Mouse (Mus musculus) right cerebral cortex, postnatal 14 days (tissue): Measurements from ENCODE around the gene Hsd3b6.
"Not testable (repeated sequence)": the region's sequence is repeated elsewhere in the genome, so short reads cannot be mapped to it uniquely, and the experiment has no call there.

ENCODE experiments used
- DNase-seq: peaks from one replicate; pipeline ENCODE4 v3.0.0; 2022

Hsd3b6 gene

DNA sequence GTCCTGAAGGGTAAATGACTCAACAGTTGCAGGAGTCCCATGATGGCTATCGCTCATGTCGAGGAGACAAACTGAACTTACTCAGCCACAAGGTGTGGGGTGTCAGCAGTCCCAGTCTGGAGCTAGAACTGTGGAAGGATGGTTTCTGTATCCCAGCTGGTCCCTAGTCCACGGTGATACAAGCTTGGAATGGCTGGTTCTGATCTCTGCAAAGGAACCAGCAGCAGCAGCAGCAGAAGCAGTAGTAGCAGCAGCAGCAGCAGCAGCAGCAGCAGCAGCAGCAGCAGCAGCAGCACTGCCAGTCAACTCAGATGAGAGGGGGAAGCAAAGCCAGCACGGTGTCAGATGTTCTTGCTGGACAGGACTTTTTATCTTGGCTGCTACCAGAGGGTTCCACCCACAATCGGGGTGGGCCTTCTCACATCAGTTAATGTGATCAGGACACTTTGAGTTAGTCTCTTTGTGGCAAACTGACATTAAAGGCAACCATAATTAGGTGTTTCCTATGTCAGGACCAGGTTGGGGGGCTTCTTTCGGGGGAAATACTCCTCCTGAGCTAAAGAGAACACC is at the start of gene Hsd3b6:
Gene Hsd3b6, minus strand, starts transcription at position 343 of the 570 bp plus-strand sequence.
- no peak for DNase-seq

DNA sequence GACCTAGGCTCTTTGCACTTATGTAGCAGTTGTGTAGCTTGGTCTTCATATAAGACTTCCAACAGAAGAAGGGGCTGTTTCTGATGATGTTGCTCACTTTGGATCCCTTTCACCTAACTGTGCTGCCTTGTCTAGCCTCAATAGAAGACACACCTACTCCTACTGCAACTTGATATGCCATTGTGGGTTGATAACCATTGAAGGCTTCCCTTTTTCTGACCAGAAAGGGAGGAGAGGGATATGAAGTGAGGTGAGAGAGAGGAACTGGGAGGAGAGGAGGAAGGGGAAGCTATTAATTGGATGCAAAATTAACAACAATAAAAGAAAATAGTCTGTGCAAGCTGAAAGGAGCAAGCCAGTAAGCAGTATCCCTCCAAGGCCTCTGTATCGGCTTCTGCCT is 48.6 kb upstream of the Hsd3b6 start:
- DNase-seq: no peak

DNA sequence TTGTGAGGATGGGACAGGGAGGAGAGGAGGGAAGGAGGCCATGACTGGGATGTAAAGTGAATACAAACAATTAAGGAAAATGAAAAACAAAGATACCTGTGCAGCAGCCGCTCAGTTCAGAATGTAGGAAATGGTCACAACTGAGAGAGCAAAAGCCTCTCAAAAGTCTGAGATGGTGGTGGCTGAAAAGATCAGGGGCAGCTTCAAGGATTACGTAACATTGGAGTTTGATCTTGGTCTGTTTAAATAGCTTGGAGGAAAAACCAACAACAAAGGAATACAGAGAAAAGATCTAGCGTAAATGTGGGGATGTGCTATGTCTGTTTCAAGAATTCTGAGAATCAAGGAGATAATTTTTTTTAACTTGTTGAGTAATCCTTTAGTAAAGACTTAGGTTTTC is 45.3 kb upstream of the Hsd3b6 start, which contains the start of gene Hsd3b1:
Gene Hsd3b1, minus strand, starts transcription at position 219 of the 400 bp plus-strand sequence.
- no peak for DNase-seq

DNA sequence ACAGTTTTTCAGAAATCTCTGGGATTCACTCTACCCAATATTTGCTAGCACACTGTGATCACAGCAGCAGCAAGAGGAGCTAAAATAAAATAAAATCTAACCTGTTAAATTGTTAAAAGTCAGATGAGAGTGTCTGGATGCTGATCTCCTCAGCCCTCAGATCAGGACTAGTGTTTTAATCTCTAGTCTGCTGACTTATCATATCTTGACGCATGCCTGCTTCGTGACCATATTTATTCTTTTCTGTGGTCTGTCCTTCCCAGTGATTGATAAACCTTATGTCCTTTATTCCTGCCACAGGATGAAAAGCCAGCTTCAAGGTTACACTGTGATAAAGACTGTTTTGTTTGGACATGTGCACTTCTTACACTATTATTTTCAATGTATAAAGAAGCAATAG is 43.8 kb upstream of the Hsd3b6 start:
- DNase-seq: no peak

DNA sequence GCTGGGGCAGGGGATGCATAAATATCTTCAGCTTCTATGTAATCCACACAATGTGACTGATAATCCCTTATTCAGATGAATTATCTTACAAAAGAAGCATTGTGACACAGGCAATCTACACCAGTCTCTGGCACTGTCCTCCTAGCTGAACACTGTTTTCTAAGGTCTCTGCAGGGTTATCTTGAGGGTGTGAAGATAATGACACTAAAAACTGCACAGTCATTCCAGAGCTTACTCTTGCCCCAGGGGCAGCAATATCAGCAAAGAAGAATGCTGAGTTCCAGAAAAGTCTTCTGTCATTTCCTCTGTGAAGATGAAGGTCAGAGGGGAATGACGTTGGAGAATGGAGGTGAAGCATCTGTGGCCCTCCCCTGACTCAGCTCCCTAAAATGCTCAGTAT is 42.6 kb upstream of the Hsd3b6 start:
- no peak for DNase-seq

DNA sequence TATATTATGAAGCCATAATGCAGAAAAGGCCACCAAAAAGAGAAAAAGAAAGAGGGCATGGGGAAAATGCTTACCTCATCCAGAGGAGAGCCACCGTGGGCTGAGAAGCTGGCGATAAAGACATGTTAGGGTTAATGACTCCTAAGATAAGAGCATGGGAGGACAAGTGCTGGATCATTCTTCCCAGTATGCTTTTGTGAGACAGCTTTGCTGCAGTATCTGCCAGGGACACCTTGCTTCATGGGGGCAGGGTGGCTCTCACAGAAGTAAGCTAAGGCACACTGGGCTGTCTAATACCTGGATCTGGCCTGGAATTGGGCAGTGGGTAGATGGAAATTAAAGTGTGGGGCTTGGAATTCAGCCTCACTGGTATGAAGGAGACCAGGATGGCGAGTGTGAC is 40.9 kb upstream of the Hsd3b6 start:
- DNase-seq: no peak

DNA sequence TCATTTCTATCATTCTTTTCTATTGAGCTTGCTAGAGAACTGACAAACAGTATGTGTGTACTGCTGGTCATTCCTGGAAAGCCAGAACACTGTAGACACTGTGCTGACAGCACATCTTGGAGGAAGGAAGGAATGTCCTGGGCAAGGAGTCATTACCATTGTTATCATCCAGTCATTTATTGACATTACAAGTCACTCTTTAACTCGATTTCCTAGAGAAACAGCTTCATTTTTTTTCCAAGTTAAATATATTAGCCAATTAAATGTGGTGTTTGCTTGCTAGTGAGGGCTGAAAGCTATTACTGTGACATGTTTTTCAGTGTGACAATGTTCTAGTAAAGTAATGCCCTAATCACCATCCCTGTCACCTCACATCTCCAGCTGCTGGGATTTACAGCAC is 39.4 kb upstream of the Hsd3b6 start:
- DNase-seq: no peak

DNA sequence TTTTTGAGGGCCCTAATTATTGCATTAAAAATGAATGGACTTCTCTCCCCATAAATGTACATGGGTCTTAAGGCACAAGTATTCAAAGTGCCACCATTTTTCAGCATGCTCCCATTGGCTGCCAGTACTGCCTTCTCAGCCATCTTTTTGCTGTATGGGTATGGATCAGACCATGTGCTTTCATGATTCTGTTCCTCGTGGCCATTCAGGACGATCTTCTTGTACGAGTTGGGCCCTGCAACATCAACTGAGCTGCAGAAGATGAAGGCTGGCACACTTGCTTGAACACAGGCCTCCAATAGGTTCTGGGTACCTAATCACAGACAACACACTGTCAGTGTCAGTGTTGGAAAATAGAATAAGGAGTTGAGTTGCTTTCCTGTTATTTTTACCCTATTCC is 38.8 kb upstream of the Hsd3b6 start:
- no peak for DNase-seq

DNA sequence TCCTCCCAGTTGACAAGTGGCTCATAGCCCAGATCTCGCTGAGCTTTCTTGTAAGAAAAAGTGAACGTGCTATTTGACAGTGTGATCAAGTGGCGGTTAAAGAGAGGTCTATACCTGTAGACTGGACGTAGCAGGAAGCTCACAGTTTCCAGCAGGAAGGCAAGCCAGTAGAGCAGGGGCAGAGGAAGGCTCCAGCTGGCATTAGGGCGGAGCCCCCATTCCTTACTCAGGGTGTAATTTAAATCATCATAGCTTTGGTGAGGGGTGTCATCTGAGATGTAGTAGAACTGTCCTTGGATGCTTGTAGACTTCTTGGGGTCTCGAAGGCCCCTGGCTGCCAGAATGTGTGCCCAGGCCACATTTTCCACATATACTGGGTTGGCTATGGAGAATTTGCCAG is 38.4 kb upstream of the Hsd3b6 start:
- no peak for DNase-seq

DNA sequence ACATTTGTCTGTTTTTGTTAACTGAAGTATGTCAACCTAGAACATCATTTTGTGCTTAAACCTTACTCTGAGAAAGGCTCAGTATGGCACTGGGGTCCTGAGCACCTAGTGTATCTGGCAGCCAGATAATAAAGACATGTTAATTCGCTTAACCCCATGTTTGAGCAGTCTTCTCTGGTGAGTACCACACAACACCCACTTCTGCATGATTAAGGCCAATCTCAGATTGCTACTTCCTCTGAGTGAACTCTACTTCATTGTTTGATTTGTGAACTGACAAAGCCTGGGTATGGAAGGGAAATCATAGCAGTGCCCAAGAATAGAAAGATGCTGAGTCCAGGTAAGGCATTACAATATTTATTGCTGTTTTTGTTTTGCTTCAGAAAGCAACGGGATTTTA is 37.6 kb upstream of the Hsd3b6 start:
- DNase-seq: no peak

DNA sequence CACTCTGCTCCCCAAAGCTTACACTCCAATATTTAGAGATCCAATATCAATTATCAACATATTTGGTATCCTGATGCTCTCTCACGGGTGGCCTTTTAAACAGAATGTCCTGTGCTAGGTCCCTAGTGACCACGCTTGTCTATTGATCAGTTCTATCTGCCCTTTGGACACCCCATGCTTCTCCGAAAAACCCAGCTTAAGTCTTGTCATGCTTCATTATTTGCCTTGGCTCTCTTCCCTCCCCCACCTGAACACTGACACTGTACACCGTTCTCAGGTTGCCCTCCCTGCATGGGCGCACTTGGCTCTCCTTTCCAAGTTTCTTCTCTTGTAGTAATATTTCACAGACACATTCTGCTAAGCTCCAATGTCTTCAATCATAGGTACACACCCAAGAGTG is 36.0 kb upstream of the Hsd3b6 start:
- DNase-seq: no peak

DNA sequence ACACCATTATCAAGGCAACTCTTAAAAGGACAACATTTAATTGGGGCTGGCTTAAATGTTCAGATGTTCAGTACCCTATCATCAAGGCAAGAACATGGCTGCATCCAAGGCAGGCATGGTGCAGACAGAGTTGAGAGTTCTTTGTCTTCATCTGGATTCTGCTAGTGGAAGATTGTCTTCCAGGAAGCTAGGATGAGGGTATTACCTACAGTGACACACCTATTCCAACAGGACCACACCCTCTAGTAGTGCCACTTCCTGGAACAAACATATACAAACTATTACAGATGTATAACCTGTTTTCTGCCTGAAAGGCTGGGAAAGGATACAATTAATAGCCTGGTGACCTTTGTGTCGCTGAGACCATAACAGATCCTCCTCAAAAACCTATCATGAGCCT is 34.7 kb upstream of the Hsd3b6 start:
- DNase-seq: no peak

DNA sequence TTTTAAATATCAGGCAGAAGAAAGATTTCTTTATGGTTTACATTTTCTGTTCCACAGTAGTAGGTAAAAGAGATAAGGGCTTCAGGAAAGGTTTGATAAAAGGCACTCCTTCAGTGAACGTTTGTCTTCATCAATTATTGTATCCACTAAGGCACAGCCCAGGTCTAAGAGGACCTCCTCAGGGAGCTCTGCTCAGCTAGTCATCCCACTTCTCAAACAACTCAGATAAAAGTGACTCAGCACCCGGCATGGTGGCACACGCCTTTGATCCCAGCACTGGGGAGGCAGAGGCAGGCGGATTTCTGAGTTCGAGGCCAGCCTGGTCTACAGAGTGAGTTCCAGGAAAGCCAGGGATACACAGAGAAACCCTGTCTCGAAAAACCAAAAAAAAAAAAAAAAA is 1.6 kb downstream of the Hsd3b6 start:
- not testable (repeated sequence) for DNase-seq

DNA sequence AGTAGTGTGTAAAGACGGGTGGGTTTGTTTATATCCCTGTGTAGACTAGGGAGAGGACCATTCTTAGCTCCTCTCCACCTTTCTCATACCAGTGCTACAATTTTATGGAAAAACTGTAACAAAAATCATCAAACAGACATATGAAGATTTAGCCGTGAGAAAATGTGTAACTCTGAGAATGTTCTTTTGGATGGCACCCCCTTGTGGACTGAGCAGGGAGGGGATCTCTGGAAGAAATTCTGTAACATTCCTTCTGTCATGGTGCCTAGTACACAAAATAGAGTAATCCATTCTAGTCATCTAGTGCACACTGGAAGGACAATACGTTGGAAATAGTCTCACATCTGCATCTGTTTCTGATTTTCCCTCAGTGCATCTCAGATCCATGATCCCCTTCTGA is 9.2 kb downstream of the Hsd3b6 start:
- not testable (repeated sequence) for DNase-seq

DNA sequence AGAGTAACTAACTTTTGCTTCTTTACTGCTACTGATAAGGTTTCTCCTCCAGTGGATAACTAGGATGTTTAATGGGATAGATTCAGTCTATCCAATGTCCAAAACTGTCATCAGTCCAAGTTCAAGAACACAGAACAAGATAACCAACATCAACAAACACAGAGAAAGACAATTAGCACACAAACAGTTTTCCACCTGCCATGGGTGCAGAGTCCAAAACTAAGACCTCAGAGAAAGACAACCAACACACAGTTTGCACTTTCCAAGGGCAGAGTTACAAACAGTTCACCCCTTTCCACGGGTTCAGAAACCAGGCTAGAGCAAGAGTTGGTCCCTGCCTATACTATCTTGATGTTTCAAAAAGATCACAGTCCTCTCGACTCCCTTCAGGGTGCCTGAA is 27.7 kb downstream of the Hsd3b6 start:
- DNase-seq: no peak

DNA sequence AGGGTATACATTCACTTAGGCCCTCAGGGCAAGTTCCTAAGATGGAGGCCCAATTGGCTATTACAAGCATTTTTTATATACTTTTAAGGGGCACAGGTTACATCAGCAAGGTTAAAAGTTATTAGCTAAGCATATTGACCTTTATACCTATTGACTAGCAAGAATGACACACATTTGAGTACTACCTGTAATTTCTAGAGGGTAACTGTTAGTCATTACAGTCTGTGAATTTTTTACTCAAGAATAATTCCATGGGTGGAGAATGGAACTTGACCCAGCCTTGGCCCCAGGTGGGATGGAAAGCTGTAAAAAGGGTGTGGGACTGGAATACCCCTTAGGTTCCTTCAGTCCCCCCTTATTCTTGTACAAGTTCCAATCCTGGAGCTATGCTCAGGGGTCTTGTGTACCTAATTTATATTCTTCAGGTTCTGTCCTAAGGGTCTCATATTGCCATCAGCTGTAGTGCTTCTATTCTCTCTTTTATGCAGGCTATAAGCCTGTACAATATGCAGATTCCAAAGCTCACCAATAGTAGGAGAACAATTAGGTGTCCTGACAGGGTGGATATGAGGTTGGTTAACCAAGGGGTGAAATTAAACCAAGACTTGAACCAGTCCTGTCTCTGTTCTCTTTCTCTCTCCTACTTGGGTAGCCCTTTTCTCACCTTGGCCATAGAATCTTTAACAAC is 31.9 kb downstream of the Hsd3b6 start:
- no peak for DNase-seq

DNA sequence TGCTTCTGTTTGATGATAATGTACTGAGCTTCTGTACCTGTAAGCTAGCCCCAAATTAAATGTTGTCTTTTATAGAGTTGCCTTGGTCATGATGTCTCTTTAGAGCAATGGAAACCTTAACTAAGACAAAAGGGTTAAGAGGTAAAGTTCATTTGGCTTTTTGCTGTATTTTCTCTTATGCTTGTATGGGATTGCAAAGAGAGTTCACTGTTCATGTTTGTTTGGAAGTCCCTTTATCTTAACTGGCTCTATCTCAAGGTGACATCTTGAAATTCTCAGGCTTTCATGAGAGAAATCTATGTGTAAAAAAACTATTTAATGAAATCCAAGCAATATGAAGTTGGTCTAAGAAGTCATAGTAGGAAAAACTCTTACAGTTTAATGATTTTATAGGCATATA is 33.3 kb downstream of the Hsd3b6 start:
- DNase-seq: no peak

DNA sequence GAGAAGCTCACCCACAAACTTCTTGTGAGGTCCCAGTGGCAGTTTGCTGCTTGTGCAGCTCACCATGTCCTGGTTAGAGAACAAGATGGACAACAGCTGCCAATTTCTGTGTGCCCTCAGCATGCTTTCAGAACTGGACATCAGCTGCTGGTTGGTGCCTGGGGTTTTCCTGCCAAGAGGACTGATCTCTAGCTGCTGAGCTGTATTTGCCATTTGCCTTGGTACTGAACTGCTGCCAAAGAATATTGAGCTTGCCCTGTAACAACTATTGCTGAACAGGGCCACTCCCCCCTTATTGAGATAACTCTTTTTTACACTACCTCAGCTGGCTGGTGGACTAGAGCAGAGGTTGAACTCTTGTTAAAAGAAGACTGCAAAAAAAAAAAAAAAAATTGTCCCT is 50.1 kb downstream of the Hsd3b6 start:
- DNase-seq: no peak

DNA sequence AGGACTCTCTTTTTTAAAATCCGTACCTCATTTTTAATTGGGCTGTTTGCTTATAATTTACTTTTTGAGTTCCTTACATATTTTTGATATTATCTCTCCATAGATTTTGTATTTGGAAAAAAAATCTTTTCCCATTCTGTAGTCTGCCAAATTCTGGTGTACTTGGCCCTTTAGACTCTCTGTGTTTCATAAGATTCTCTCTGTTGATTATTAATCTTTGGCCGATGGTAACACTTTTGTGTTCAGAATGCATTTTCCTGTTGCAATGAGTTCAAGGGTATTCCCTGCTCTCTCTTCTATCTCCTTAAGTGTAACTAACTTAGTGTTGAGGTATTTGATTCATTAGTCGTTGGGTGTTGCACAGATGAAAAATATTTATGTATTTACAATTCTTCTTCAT is 57.4 kb downstream of the Hsd3b6 start:
- no peak for DNase-seq
